Mouse (Mus musculus) kidney, postnatal 10 days (tissue): Measurements from ENCODE around the gene Wdr6.

ENCODE experiments used
- DNase-seq: peaks from one replicate; pipeline ENCODE4 v3.0.0; 2021; ENCODE audit warnings: mixed read lengths

The Wdr6 gene

DNA sequence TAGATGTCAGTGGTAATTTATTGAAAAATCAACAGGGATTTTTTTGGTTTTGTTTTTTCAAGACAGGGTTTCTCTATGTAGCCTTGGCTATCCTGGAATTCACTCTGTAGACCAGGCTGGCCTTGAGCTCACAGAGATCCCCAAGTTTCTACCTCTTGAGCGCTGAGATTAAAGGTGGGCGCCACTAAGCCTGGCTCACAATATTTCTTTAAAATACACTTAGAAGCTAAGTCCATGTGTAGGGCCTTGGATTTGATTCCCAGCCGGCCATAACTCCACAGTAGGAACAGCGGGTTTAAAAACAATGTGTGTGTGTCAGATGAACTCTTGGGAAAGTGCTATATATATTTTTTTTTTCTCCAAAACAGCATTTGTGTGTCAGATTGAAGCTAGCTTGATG is 55.2 kb downstream of the Wdr6 start:
- no peak for DNase-seq
